Mouse (Mus musculus) urinary bladder, postnatal 10 days (tissue): ENCODE data around the gene Abhd13.

ENCODE experiments used
- DNase-seq: peaks from one replicate; pipeline ENCODE4 v3.0.0; 2022; ENCODE audit warnings: low spot score

The Abhd13 gene

GRCm38 (mm10) chr8:10016252-10016651 is 38.7 kb downstream of the Abhd13 start:
- no peak for DNase-seq

- no peak for DNase-seq
These were observed 39.7 kb downstream of the Abhd13 start for GRCm38 (mm10) chr8:10017231-10017630.

- DNase-seq = no peak
These were observed 53.0 kb downstream of the Abhd13 start for GRCm38 (mm10) chr8:10030320-10031060.

- no peak for DNase-seq
These were observed 53.7 kb downstream of the Abhd13 start for GRCm38 (mm10) chr8:10031177-10031576.

GRCm38 (mm10) chr8:10040866-10041265 is 63.4 kb downstream of the Abhd13 start:
- DNase-seq = no peak
